Mouse (Mus musculus) brain, embryonic 14.5 days (tissue): ENCODE results near the gene Sepsecs.

ENCODE experiments used
- CTCF ChIP-seq: fragments of 200-500 bp; IDR thresholded peaks from 2 replicates; pipeline ENCODE4 v1.5.1; 2012; ENCODE audit warnings: inconsistent platforms, mild to moderate bottlenecking, moderate library complexity, borderline replicate concordance; ENCODE audit not compliant: insufficient read depth, insufficient read length; ENCODE audit errors: extremely low read depth
- POLR2A ChIP-seq: fragments of 200-500 bp; IDR thresholded peaks from 2 replicates; pipeline ENCODE4 v1.6.1; 2012; ENCODE audit warnings: mild to moderate bottlenecking, inconsistent platforms, borderline replicate concordance; ENCODE audit not compliant: poor library complexity, insufficient read depth, insufficient read length, severe bottlenecking; ENCODE audit errors: extremely low read depth

DNA sequence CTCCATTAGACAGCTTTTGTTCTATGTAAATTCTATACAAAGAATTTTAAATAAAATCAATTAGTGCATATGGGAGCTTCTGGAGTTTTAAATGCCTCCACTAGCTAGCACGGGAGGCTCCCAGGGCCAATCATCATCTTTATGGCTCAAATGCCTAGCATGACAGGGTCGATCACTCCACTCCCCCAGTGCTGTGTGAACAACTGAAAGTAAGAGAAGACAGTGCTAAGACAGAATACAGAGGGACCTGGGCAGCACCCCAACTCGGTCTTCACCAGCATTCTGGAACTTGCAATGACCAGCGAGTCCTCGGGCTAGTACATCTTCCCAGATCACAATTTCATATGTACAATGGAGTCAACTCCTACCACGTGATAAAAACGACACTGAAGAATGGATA, 16.9 kb downstream of the Sepsecs start:
- no peak for TF ChIP-seq POLR2A
- no peak for TF ChIP-seq CTCF
